Mouse (Mus musculus) lung, embryonic 14.5 days (tissue): ENCODE data around the gene Ccdc102a. TPM values are rescaled to one million over a fixed set of nuclear protein-coding genes. Genes with fewer than 3 reads are reported as not detected.

ENCODE experiments used
- ATAC-seq: fragments of 200-750 bp; cut with Nextera tagmentation; 2 replicates; pipeline ENCODE4 v1.8.0; 2017; ENCODE audit warnings: mild to moderate bottlenecking, moderate TSS enrichment, moderate library complexity; ENCODE audit not compliant: insufficient read depth
- DNase-seq: peaks from one replicate; pipeline ENCODE4 v3.0.0-alpha.2; 2015
- H3K27ac ChIP-seq: fragments of 300-500 bp; sonication (generic); 2 replicates; pipeline ENCODE4 v1.5.1; 2014; ENCODE audit warnings: low read depth, mild to moderate bottlenecking, moderate library complexity
- H3K27me3 ChIP-seq: fragments of 300-500 bp; sonication (generic); 2 replicates; pipeline ENCODE4 v1.6.1; 2014; ENCODE audit warnings: low read length, control low read depth; ENCODE audit not compliant: insufficient read depth
- H3K36me3 ChIP-seq: fragments of 300-500 bp; sonication (generic); 2 replicates; pipeline ENCODE4 v1.6.1; 2014; ENCODE audit warnings: control low read depth; ENCODE audit not compliant: insufficient read depth
- H3K4me1 ChIP-seq: fragments of 300-500 bp; sonication (generic); 2 replicates; pipeline ENCODE4 v1.6.1; 2014; ENCODE audit warnings: antibody characterized with exemption, control low read depth; ENCODE audit not compliant: insufficient read depth
- H3K4me2 ChIP-seq: fragments of 300-500 bp; sonication (generic); 2 replicates; pipeline ENCODE4 v1.6.1; 2014; ENCODE audit warnings: mild to moderate bottlenecking
- H3K4me3 ChIP-seq: fragments of 300-500 bp; sonication (generic); 2 replicates; pipeline ENCODE4 v1.5.1; 2014; ENCODE audit warnings: low read depth, low read length
- H3K9ac ChIP-seq: fragments of 300-500 bp; sonication (generic); 2 replicates; pipeline ENCODE4 v1.6.1; 2014
- H3K9me3 ChIP-seq: fragments of 300-500 bp; sonication (generic); 2 replicates; pipeline ENCODE4 v1.6.1; 2016; ENCODE audit warnings: low read depth, low read length, control low read depth
- CTCF ChIP-seq: IDR thresholded peaks from 2 replicates; pipeline ENCODE4 v1.5.1; 2016; ENCODE audit warnings: antibody characterized with exemption, low read depth
- WGBS: fragments of 180-500 bp; shearing (Covaris S2); extraction: QIAGEN DNeasy Blood & Tissue Kit; methylation state at CpG from one replicate; pipeline ENCODE4 v1.1.7; 2014; 5-methylcytosine and 5-hydroxymethylcytosine counted together
- polyA plus RNA-seq: library from polyadenylated mRNA; unstranded; fragments of >200 nt; fragmentation: Nextera tagmentation; extraction: Ambion mirVana; gene quantifications from 2 replicates; pipeline ENCODE4 v1.2.1, GENCODE M21; 2014

Gene Ccdc102a
- 29.9 and 34.1 TPM in 2 replicates for polyA plus RNA-seq

GRCm38 (mm10) chr8:94917851-94918495 is at the start of gene Ccdc102a:
Ccdc102a (minus strand) TSS chr8:94918098.
- 1% methylated on average over 48 of the region's 51 CpGs for WGBS
- H3K4me3 ChIP-seq = peak within 1 kb of the TSS; percentile 87
- DNase-seq (peak; percentile 68), ATAC-seq (peak; percentile 65)
- H3K27ac ChIP-seq = peak within 1 kb of the TSS; percentile 86
- peak within 1 kb of the TSS; percentile 80 for H3K4me2 ChIP-seq
- peak within 1 kb of the TSS; percentile 92 for H3K9ac ChIP-seq
- H3K9me3 ChIP-seq = no peaks in the 10 kb centered on the region
- no peak for TF ChIP-seq CTCF
- H3K27me3 ChIP-seq = no peaks in the 10 kb centered on the region; the same call in 1 of the 2 replicates
- peaks cover 30% of the 10 kb centered on the region for H3K4me1 ChIP-seq
- peaks cover 2% of the 10 kb centered on the region; the same call in 1 of the 2 replicates for H3K36me3 ChIP-seq

- ATAC-seq = no peak
- TF ChIP-seq CTCF = no peak
- no peak for DNase-seq
- Histone ChIP-seq H3K4me3 (no peak overlapping the region), H3K9me3 (no peaks in the 10 kb centered on the region), H3K36me3 (no peaks in the 10 kb centered on the region), H3K27me3 (no peaks in the 10 kb centered on the region), H3K4me2 (no peak overlapping the region), H3K27ac (no peak overlapping the region), H3K9ac (no peak overlapping the region), H3K4me1 (no peaks in the 10 kb centered on the region)
- 80% methylated on average over 3 of the region's 3 CpGs for WGBS
Observed at GRCm38 (mm10) chr8:94967554-94967953, 49.7 kb upstream of the Ccdc102a start.

- Histone ChIP-seq H3K4me3 (no peak overlapping the region), H3K36me3 (no peaks in the 10 kb centered on the region), H3K4me1 (no peaks in the 10 kb centered on the region), H3K9me3 (no peaks in the 10 kb centered on the region), H3K27ac (no peak overlapping the region), H3K9ac (no peak overlapping the region), H3K27me3 (no peaks in the 10 kb centered on the region), H3K4me2 (no peak overlapping the region)
- 64% methylated on average over 4 of the region's 4 CpGs for WGBS
- no peak for ATAC-seq
- no peak for TF ChIP-seq CTCF
- no peak for DNase-seq
Observed at GRCm38 (mm10) chr8:94967071-94967470, 49.2 kb upstream of the Ccdc102a start.

- ATAC-seq (no peak), DNase-seq (peak; percentile 81)
- Histone ChIP-seq H3K27me3 (no peaks in the 10 kb centered on the region), H3K27ac (no peak overlapping the region), H3K9ac (no peak overlapping the region), H3K4me1 (no peaks in the 10 kb centered on the region), H3K4me2 (no peak overlapping the region), H3K9me3 (no peaks in the 10 kb centered on the region), H3K36me3 (no peaks in the 10 kb centered on the region), H3K4me3 (no peak overlapping the region)
- 16% methylated on average over 7 of the region's 7 CpGs for WGBS
- TF ChIP-seq CTCF = peak; percentile 82
Observed at GRCm38 (mm10) chr8:94966578-94966977, 48.7 kb upstream of the Ccdc102a start.

- H3K27me3 ChIP-seq = no peaks in the 10 kb centered on the region
- H3K27ac ChIP-seq = peak overlapping the region; percentile 47; the same call in 1 of the 2 replicates
- no peak for DNase-seq
- TF ChIP-seq CTCF = no peak
- H3K9me3 ChIP-seq = no peaks in the 10 kb centered on the region
- no peaks in the 10 kb centered on the region for H3K4me1 ChIP-seq
- no peak overlapping the region for H3K4me3 ChIP-seq
- no peak overlapping the region for H3K4me2 ChIP-seq
- WGBS = 21% methylated on average over 10 of the region's 10 CpGs
- H3K36me3 ChIP-seq = no peaks in the 10 kb centered on the region
- H3K9ac ChIP-seq = no peak overlapping the region
- no peak; the same call in 1 of the 2 replicates for ATAC-seq
Observed at GRCm38 (mm10) chr8:94964828-94965227, 46.9 kb upstream of the Ccdc102a start.

GRCm38 (mm10) chr8:94962201-94962600 is 44.3 kb upstream of the Ccdc102a start:
- 65% methylated on average over 1 of the region's 1 CpGs for WGBS

GRCm38 (mm10) chr8:94956078-94956574 is 38.2 kb upstream of the Ccdc102a start:
- peak; percentile 33; the same call in 1 of the 2 replicates for ATAC-seq
- peak overlapping the region; percentile 87 for H3K27ac ChIP-seq
- no peaks in the 10 kb centered on the region for H3K9me3 ChIP-seq
- 57% methylated on average over 1 of the region's 1 CpGs for WGBS
- 0 out of 2 replicates have a peak, but pooled peaks cover 4% of the 10 kb centered on the region for H3K4me1 ChIP-seq
- H3K4me3 ChIP-seq = no peak overlapping the region
- peak; percentile 53 for DNase-seq
- no peak for TF ChIP-seq CTCF
- H3K4me2 ChIP-seq = no peak overlapping the region
- H3K9ac ChIP-seq = no peak overlapping the region
- no peaks in the 10 kb centered on the region for H3K36me3 ChIP-seq
- no peaks in the 10 kb centered on the region for H3K27me3 ChIP-seq

More at GRCm38 (mm10) chr8:94962201-94962600, 44.3 kb upstream of the Ccdc102a start:
- H3K36me3 ChIP-seq = no peaks in the 10 kb centered on the region
- no peak overlapping the region for H3K9ac ChIP-seq
- no peaks in the 10 kb centered on the region for H3K27me3 ChIP-seq
- no peak for ATAC-seq
- no peak overlapping the region for H3K27ac ChIP-seq
- no peak for TF ChIP-seq CTCF
- DNase-seq = no peak
- no peak overlapping the region for H3K4me3 ChIP-seq
- no peak overlapping the region for H3K4me2 ChIP-seq
- H3K4me1 ChIP-seq = no peaks in the 10 kb centered on the region
- H3K9me3 ChIP-seq = no peaks in the 10 kb centered on the region
